Mouse (Mus musculus) erythroblast, embryonic 14.5 days (primary cell): ENCODE measurements around the gene 4930455H04Rik. TPM values are rescaled to one million over a fixed set of nuclear protein-coding genes. Genes with fewer than 3 reads are reported as not detected.

Experiments used
- H3K27me3 ChIP-seq: 2 replicates; pipeline ENCODE4 v1.6.1; 2012; ENCODE audit warnings: inconsistent platforms; ENCODE audit not compliant: control insufficient read depth
- H3K36me3 ChIP-seq: 2 replicates; pipeline ENCODE4 v1.6.1; 2012; ENCODE audit warnings: mild to moderate bottlenecking, inconsistent platforms; ENCODE audit not compliant: control insufficient read depth
- H3K4me1 ChIP-seq: 2 replicates; pipeline ENCODE4 v1.6.1; 2012; ENCODE audit warnings: inconsistent platforms; ENCODE audit not compliant: control insufficient read depth
- H3K4me3 ChIP-seq: replicated peaks from 2 replicates; pipeline ENCODE3; 2012; ENCODE audit warnings: moderate library complexity, mild to moderate bottlenecking, inconsistent platforms
- H3K9me3 ChIP-seq: 2 replicates; pipeline ENCODE4 v1.6.1; 2012; ENCODE audit warnings: low read length, inconsistent platforms, mixed read lengths; ENCODE audit not compliant: control insufficient read depth
- GATA1 ChIP-seq: IDR thresholded peaks from 2 replicates; pipeline ENCODE4 v1.6.1; 2012; ENCODE audit warnings: low read length, inconsistent platforms, mixed read lengths
- TAL1 ChIP-seq: IDR thresholded peaks from 3 replicates; pipeline ENCODE4 v1.6.1; 2012; ENCODE audit warnings: low read length, inconsistent platforms, mixed read lengths
- polyA plus RNA-seq: library from polyadenylated mRNA; stranded (reverse); fragments of >175 nt; gene quantifications from 2 replicates; pipeline ENCODE4 v1.2.3, GENCODE M21; 2012

The 4930455H04Rik gene
- polyA plus RNA-seq, 1 experiment: not detected

DNA sequence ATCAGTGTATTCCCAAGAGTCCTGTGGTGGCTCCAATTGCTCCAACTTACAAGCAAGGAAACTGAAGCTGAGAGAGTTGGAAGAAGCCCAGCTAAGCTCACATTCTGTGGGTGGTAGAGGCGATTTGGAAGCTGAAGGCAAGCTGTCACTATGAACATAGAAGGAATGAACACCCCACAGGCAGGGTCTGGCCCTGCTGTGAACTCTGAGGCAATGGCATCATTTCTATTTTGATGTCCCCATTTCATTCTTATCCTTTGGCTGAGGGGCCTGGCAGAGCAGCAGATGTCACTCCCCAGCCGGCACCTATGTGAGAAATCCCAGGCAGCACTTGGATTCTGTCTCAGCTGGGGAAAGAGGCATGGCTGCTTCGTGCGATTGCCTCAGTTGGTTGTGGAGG, 24.6 kb upstream of the 4930455H04Rik start:
- H3K4me3 ChIP-seq: no peak overlapping the region
- no peaks in the 10 kb centered on the region for H3K36me3 ChIP-seq
- TF ChIP-seq TAL1 (no peak), GATA1 (no peak)
- no peaks in the 10 kb centered on the region for H3K27me3 ChIP-seq
- H3K4me1 ChIP-seq: no peaks in the 10 kb centered on the region
- no peaks in the 10 kb centered on the region for H3K9me3 ChIP-seq

- TF ChIP-seq TAL1: no peak
- Histone ChIP-seq H3K9me3 (no peaks in the 10 kb centered on the region), H3K27me3 (no peaks in the 10 kb centered on the region), H3K4me1 (no peaks in the 10 kb centered on the region), H3K4me3 (no peak overlapping the region), H3K36me3 (no peaks in the 10 kb centered on the region)
Observed at GRCm38 (mm10) chr3:116946476-116946875, 21.6 kb upstream of the 4930455H04Rik start.

GRCm38 (mm10) chr3:116950665-116951115, 17.4 kb upstream of the 4930455H04Rik start:
- H3K36me3 ChIP-seq: no peaks in the 10 kb centered on the region
- no peaks in the 10 kb centered on the region for H3K4me1 ChIP-seq
- no peaks in the 10 kb centered on the region for H3K27me3 ChIP-seq
- no peaks in the 10 kb centered on the region for H3K9me3 ChIP-seq
- no peak overlapping the region for H3K4me3 ChIP-seq
- TF ChIP-seq TAL1 (no peak), GATA1 (no peak)

DNA sequence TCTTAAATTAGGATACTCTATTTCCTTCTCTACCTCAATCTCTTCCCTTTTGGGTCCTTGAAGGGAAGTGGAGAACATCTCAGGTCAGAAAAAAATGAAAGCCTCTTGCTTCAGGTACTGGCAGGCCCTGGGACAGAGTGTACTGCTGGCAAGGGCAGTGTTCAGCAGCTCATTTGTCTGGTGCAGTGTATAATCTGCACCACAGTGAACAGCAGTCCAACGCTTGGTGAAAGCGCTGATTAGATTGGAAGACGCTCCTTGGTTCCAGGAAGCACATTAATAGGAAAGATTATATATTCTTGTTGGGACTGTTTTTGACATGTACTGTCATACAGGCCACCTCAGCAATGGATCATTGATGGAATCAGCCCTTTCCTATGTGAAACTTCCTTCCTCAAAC, 16.6 kb upstream of the 4930455H04Rik start:
- Histone ChIP-seq H3K9me3 (no peaks in the 10 kb centered on the region), H3K4me3 (no peak overlapping the region), H3K36me3 (no peaks in the 10 kb centered on the region), H3K4me1 (no peaks in the 10 kb centered on the region), H3K27me3 (no peaks in the 10 kb centered on the region)
- TF ChIP-seq TAL1 (no peak), GATA1 (no peak)

DNA sequence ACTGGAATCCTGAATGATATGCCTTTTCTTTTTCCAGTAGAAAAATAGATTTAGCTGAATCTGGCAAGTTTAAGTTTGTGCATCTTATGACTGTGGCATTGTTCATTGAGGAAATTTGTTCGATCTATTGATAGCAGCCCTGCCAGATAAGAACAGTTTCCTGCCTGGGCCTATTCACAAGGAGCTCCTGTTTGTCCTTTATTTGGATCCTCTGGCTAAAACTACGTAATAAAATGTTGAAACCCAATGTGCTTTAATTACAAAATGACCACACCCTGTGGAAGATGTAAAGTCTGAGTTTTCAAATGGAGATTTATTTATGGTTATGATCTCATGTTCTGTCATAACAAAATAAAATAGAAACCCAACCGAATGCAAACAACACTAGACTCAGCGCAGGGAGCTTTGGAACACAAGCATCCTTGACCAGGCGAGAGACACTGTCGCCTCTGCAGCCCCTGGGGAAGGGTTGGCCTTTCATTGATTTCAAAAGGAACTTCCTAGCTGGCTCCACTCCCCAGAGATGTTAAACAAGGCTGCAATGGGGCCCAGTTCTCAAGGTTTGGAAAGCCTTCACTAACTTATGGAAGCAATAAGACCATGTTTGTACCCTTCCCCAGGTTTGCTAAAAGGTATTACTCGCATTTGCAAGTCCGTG, 15.7 kb upstream of the 4930455H04Rik start:
- Histone ChIP-seq H3K4me3 (no peak overlapping the region), H3K27me3 (no peaks in the 10 kb centered on the region), H3K4me1 (no peaks in the 10 kb centered on the region), H3K36me3 (no peaks in the 10 kb centered on the region), H3K9me3 (no peaks in the 10 kb centered on the region)
- TF ChIP-seq TAL1 (no peak), GATA1 (no peak)

DNA sequence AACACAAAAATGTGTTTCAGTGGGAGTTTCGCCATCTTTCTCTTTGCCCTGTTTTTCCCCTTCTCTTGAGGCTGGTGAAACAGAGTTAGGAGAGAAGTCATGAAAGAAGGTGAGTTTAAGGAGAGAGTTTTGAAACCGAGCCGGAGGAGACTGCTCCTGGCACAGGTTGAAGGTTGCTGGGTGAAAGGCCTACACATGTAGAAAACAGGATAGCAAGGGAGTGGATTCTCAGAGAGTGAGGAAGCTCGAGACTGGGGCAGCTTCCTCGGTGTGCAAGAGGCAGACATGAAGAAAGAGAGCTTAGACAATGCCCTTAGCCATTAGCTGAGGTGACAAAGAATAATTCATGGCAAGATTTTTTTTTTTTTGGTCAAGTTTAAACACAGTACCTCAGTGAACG, 14.7 kb upstream of the 4930455H04Rik start:
- no peaks in the 10 kb centered on the region for H3K9me3 ChIP-seq
- no peaks in the 10 kb centered on the region for H3K27me3 ChIP-seq
- H3K4me3 ChIP-seq: no peak overlapping the region
- TF ChIP-seq GATA1: no peak
- TF ChIP-seq TAL1: no peak
- no peaks in the 10 kb centered on the region for H3K4me1 ChIP-seq
- H3K36me3 ChIP-seq: no peaks in the 10 kb centered on the region

GRCm38 (mm10) chr3:116955061-116955460, 13.0 kb upstream of the 4930455H04Rik start:
- no peak for TF ChIP-seq GATA1
- TF ChIP-seq TAL1: no peak

GRCm38 (mm10) chr3:116960414-116960813, 7.7 kb upstream of the 4930455H04Rik start:
- H3K9me3 ChIP-seq: no peaks in the 10 kb centered on the region
- H3K36me3 ChIP-seq: no peaks in the 10 kb centered on the region
- H3K27me3 ChIP-seq: no peaks in the 10 kb centered on the region
- H3K4me1 ChIP-seq: no peaks in the 10 kb centered on the region
- no peak for TF ChIP-seq GATA1
- no peak for TF ChIP-seq TAL1
- H3K4me3 ChIP-seq: no peak overlapping the region

More at GRCm38 (mm10) chr3:116955061-116955460, 13.0 kb upstream of the 4930455H04Rik start:
- Histone ChIP-seq H3K4me3 (no peak overlapping the region), H3K9me3 (no peaks in the 10 kb centered on the region), H3K4me1 (no peaks in the 10 kb centered on the region), H3K36me3 (no peaks in the 10 kb centered on the region), H3K27me3 (no peaks in the 10 kb centered on the region)

DNA sequence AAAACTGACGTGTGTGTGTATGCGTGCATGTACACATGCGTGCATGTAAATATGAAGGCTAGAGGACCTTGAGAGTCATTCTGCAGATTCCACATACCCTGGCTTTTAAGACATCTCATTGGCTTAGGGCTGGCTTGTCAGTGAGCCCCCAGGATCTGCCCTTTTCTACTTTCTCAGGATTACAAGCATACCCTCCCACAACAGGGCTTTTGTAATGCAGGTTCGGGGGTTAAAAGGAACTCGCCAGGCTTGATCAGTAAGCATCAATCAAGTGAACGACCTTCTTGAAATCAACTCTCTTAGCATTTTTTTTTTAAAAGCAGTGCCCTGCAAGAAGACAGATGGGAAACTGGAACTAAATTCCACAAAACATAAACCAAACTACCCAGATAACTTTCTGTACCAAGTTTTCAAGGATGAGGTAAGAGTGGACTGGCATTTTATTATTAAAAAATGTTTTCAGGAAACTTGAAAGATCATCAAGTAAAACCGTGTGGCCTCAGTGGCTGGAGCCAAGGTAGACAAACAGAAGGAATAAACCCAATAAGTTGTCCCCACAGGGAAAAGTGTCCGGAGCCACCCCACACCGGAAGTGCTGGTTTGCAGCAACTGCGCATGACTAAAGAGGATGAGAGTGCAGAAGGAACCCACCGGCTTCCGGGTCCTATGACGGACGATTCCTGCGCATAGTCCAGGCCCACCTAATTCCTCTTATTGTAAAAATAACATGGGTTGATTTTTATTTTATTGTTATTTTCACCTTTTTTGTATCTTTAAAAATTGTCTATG, 6.5 kb upstream of the 4930455H04Rik start:
- TF ChIP-seq GATA1: no peak
- no peak for TF ChIP-seq TAL1
- Histone ChIP-seq H3K27me3 (no peaks in the 10 kb centered on the region), H3K4me1 (no peaks in the 10 kb centered on the region), H3K4me3 (no peak overlapping the region), H3K9me3 (no peaks in the 10 kb centered on the region), H3K36me3 (no peaks in the 10 kb centered on the region)
